Mouse (Mus musculus) mouse embryonic stem cell (cell line): ENCODE data around the gene Slc4a5.
"Not testable (repeated sequence)": the region's sequence is repeated elsewhere in the genome, so short reads cannot be mapped to it uniquely, and the experiment has no call there.

ENCODE experiments used
- in situ Hi-C, 2 experiments: fragments of 300-500 bp; cut with MboI; formaldehyde crosslinking; loops; 1 replicate in 1 of 2; 3 replicates in 1 of 2; pipeline ENCODE4 v1.14.3; 2019 to 2020; ENCODE audit warnings: low sequenced_read_pairs in 2 of 2, low pct_unique_long_range_greater_than_20kb in 1 of 2, mixed read lengths in 1 of 2; ENCODE audit not compliant: unreplicated experiment in 1 of 2

The Slc4a5 gene

GRCm38 (mm10) chr6:83327591-83328190, 108.1 kb downstream of the Slc4a5 start:
- in situ Hi-C loops = no loop called here

DNA sequence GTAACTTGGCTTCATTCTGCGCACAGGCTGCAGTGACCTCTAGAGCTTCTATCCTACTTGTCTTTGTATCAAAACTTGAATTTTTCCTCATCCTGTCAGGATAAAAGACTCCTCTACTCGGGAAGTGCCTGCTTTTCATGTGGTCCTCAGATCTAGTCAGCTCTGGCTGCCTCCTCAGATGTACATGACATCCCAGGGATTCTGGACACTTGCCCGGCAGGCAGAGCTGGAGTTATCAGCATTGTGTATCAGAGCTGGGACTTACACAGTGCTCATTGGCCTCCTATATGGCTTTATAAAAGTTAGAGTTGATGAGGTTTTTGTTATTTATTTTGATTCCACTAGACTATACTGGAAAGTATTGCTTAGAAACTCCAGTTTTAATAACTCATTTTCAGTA, 121.8 kb downstream of the Slc4a5 start:
- in situ Hi-C loops = no loop called here

DNA sequence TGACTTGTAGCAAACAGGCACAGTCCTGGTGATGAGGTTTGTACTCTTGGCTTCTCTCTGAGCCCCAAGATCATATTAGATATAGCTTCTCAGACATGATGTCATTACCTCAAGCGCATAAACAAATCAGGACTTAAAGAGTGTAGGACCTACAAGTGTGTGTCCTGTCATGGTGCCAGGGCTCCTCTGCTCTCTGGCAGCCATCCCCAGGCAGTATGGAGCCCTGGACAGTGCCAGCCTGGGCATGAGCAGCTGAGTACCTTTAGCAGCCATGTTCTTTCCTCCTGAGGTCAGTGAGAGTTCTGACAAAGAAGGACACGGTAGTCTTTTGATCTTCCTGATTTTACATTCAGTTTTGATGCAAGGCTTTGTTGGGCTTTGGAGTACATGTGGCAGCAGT, 123.3 kb downstream of the Slc4a5 start:
- in situ Hi-C loops = no loop called here

DNA sequence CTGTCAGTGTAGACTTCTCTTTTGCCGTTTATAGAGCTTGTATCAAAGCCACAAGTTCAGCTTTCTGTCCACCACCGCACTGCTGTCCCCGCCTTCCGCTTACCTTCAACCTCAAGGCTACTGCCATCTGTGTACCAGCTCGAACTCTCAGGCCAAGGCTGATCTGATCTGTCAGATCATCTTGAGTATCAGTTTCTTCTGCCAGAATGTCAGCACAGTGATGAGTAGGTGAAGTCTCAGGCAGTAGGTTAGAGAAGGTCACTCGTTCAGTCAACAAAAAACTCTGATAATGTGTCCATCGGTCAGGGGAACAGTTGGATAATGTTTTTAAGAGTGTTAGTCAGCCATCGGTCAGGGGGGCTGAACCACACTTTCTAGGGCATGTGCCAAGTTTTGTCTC, 125.7 kb downstream of the Slc4a5 start:
- in situ Hi-C loops = not testable (repeated sequence)

GRCm38 (mm10) chr6:83347916-83348315, 128.3 kb downstream of the Slc4a5 start:
- in situ Hi-C loops = no loop called here

GRCm38 (mm10) chr6:83348873-83349272, 129.2 kb downstream of the Slc4a5 start, which contains the start of gene Bola3:
TSS of gene Bola3 (plus strand) at chr6:83349147.
- in situ Hi-C loops = no loop called here

- in situ Hi-C loops = no loop called here
Observed at GRCm38 (mm10) chr6:83349274-83349958, 129.8 kb downstream of the Slc4a5 start.

GRCm38 (mm10) chr6:83350172-83350571, 130.5 kb downstream of the Slc4a5 start:
- in situ Hi-C loops = loop anchor here (5.0 to 25.0 kb wide), 4 partner anchors 137 to 325 kb away; partner anchors contain the start of genes Cd207 (in 1 of the 2), Clec4f (in 1 of the 2) and Dguok (in 1 of the 2)

DNA sequence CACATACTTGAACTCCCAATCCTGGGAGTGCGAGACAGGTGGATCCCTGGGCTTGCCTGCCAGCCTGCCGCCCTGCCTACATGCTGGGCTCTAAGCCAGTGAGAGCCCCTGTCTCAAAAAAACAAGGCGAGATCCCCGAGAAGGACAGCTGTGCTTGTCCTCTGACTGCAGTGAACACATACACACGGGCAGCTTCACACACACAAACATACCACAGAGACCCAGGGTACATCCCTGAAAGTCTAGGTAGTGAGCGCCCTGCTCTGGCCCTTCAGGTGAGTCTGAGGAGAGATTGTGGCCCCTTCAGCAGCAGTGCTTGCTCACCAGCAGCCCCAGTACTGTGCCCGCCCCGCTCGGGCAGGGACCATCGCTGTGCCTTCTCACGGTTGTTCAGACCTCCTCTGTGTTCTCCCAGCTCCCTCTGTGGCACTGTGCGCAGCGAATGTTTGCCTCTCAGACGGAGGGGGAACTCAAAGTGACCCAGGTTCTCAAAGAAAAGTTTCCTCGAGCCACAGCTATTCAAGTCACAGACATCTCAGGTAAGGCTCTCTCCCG, 131.3 kb downstream of the Slc4a5 start:
- in situ Hi-C loops = loop anchor here (5.0 to 25.0 kb wide), 4 partner anchors 136 to 324 kb away; partner anchors contain the start of genes Cd207 (in 1 of the 2), Clec4f (in 1 of the 2) and Dguok (in 1 of the 2)

GRCm38 (mm10) chr6:83351490-83352160, 132.0 kb downstream of the Slc4a5 start:
- in situ Hi-C loops = loop anchor here (5.0 to 25.0 kb wide), 4 partner anchors 136 to 323 kb away; partner anchors contain the start of genes Cd207 (in 1 of the 2), Clec4f (in 1 of the 2) and Dguok (in 1 of the 2)

DNA sequence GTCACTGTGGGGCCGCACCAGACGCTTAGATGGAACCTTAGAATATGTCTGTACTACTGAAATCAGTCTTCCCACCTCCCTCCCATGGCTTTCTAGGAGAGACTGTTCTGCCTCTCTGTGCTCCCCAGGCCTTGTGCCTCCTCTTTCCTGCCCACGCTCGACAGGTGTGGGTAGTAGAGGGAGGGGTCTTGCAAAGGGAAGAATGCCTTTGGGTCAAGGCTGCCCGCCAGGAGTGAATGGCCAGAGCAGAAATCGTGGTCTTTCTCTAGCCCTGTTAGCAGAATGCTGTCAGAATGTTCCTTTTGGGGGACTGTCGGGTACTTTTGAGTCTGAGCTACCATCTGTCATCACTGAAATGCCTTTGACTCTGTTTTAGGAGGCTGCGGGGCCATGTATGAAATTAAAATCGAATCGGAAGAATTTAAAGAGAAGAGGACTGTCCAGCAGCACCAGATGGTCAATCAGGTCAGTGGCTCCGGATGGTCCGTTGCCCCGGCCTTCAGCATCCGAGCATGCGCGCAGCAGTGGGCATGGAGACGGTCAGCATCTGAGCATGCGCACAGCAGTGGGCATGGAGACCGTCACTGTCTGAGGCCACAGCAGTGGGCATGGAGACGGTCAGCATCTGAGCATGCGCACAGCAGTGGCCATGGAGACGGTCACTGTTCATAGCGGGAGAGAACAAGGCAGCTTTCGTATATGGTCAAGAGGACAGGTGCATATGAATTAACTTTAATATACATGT, 133.2 kb downstream of the Slc4a5 start:
- in situ Hi-C loops = loop anchor here (5.0 to 25.0 kb wide), 4 partner anchors 134 to 322 kb away; partner anchors contain the start of genes Cd207 (in 1 of the 2), Clec4f (in 1 of the 2) and Dguok (in 1 of the 2)
